In the genomic region with DNA sequence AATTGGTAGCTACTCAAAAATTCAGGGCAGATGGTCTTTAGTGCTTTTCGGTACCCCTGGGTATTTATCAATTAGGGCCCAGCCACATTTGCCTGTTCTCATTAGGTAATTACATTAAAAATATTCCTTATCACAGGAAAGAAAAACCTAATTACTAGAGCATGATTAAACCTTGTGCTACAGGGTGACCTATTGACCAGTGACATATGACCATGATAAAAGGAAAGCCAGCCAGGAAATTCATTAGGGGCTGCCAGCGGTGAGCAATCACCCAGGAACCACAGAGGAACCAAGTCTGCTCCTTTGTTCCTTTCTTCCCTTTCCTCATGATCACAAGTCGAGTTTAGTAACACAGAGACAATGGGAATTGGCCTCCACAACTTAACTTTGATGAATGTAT, we compare ENCODE assay signal across 17 mouse cellular contexts.
"Had no signal": no experiment of that assay in that cellular context is flagged by ENCODE, and none has a peak within 500 bp of the region (broad histone marks: within the 10 kb centered on the region; RNA-seq: fewer than 3 reads in every experiment).

No protein-coding gene starts in this region.

- H3K9me3 ChIP-seq: lung, embryonic 15.5 days; midbrain, embryonic 15.5 days; neural tube, embryonic 12.5 days; stomach, embryonic 15.5 days had no signal

- H3K4me3 ChIP-seq: lung, embryonic 15.5 days; megakaryocyte, embryonic 14.5 days; midbrain, embryonic 15.5 days; neural tube, embryonic 12.5 days; stomach, embryonic 15.5 days had no signal

- H3K4me2 ChIP-seq: lung, embryonic 15.5 days; midbrain, embryonic 11.5 days; midbrain, embryonic 15.5 days; neural tube, embryonic 12.5 days; stomach, embryonic 15.5 days had no signal

- H3K36me3 ChIP-seq: lung, embryonic 15.5 days; midbrain, embryonic 15.5 days; neural tube, embryonic 12.5 days; stomach, embryonic 15.5 days had no signal

- DNase-seq: liver, postnatal 0 days; lung, adult 2 months; lung, postnatal 14 days; lung, postnatal 36 days; right cerebral cortex, postnatal 14 days; thymus, adult 2 months; thymus, postnatal 25 days; thymus, postnatal 4 days had no signal

- ATAC-seq: liver, postnatal 0 days; lung, postnatal 0 days; midbrain, embryonic 15.5 days had no signal

- H3K9ac ChIP-seq: liver, postnatal 0 days; lung, embryonic 15.5 days; midbrain, embryonic 15.5 days; neural tube, embryonic 12.5 days; stomach, embryonic 15.5 days had no signal

- H3K27me3 ChIP-seq: lung, embryonic 15.5 days; megakaryocyte, embryonic 14.5 days; midbrain, embryonic 15.5 days; neural tube, embryonic 12.5 days; stomach, embryonic 15.5 days had no signal

- H3K27ac ChIP-seq: lung, embryonic 15.5 days; macrophage; midbrain, embryonic 15.5 days; neural tube, embryonic 12.5 days; stomach, embryonic 15.5 days; stomach, postnatal 0 days had no signal

- H3K4me1 ChIP-seq: lung, embryonic 15.5 days; midbrain, embryonic 15.5 days; stomach, embryonic 15.5 days had no signal
